Mouse (Mus musculus) ES-E14 (cell line): ENCODE results near the gene Fchsd2. TPM values are rescaled to one million over a fixed set of nuclear protein-coding genes. Genes with fewer than 3 reads are reported as not detected.

ENCODE experiments used
- DNase-seq: peaks from one replicate; pipeline ENCODE4 v3.0.0-alpha.2; 2013; ENCODE audit warnings: low read depth, low spot score
- H3K27ac ChIP-seq: 2 replicates; pipeline ENCODE4 v1.5.1; 2012; ENCODE audit warnings: low read depth, mild to moderate bottlenecking, low read length, moderate library complexity, mixed read lengths; ENCODE audit not compliant: poor library complexity, insufficient read depth, severe bottlenecking
- H3K36me3 ChIP-seq: 2 replicates; pipeline ENCODE4 v1.6.1; 2012; ENCODE audit warnings: mild to moderate bottlenecking, low read length, moderate library complexity, mixed read lengths; ENCODE audit not compliant: control insufficient read depth, poor library complexity, insufficient read depth, severe bottlenecking
- H3K4me1 ChIP-seq, 2 experiments: fragments of 150-350 bp in 1 of 2; sonication (generic) in 1 of 2; 2 replicates each; pipeline ENCODE4 v1.6.1; 2012; ENCODE audit warnings: low read length in 2 of 2, mild to moderate bottlenecking in 1 of 2, mixed read lengths in 1 of 2; ENCODE audit not compliant: control insufficient read depth in 2 of 2, insufficient read depth in 2 of 2, poor library complexity in 1 of 2
- H3K4me3 ChIP-seq, 2 experiments: fragments of 150-350 bp in 1 of 2; sonication (generic) in 1 of 2; 2 replicates each; pipeline ENCODE4 v1.5.1; 2012; ENCODE audit warnings: low read length in 2 of 2, low read depth in 1 of 2, mild to moderate bottlenecking in 1 of 2, mixed read lengths in 1 of 2; ENCODE audit not compliant: insufficient read depth in 1 of 2, poor library complexity in 1 of 2, severe bottlenecking in 1 of 2
- H3K9ac ChIP-seq: 2 replicates; pipeline ENCODE4 v1.6.1; 2012; ENCODE audit warnings: low read depth, mild to moderate bottlenecking, low read length, mixed read lengths; ENCODE audit not compliant: poor library complexity, insufficient read depth, severe bottlenecking
- H3K9me3 ChIP-seq: fragments of 150-350 bp; sonication (generic); 2 replicates; pipeline ENCODE4 v1.6.1; 2012; ENCODE audit warnings: low read depth, mild to moderate bottlenecking, low read length; ENCODE audit not compliant: control insufficient read depth, insufficient read depth
- CHD2 ChIP-seq: IDR thresholded peaks from 2 replicates; pipeline ENCODE4 v1.6.1; 2014; ENCODE audit warnings: mild to moderate bottlenecking, low read depth, low read length, inconsistent platforms
- HCFC1 ChIP-seq: IDR thresholded peaks from 2 replicates; pipeline ENCODE4 v1.6.1; 2012; ENCODE audit warnings: low read length, inconsistent platforms, borderline replicate concordance; ENCODE audit not compliant: insufficient read depth
- MAFK ChIP-seq: IDR thresholded peaks from 2 replicates; pipeline ENCODE4 v1.6.1; 2014; ENCODE audit warnings: mild to moderate bottlenecking, low read depth, low read length, inconsistent platforms; ENCODE audit not compliant: insufficient read depth
- ZC3H11A ChIP-seq: IDR thresholded peaks from 2 replicates; pipeline ENCODE4 v1.6.1; 2012; ENCODE audit warnings: low read depth, mild to moderate bottlenecking, inconsistent platforms, low read length, borderline replicate concordance
- ZNF384 ChIP-seq: IDR thresholded peaks from 2 replicates; pipeline ENCODE4 v1.6.1; 2012; ENCODE audit warnings: low read depth, low read length, inconsistent platforms
- in situ Hi-C, 2 experiments: fragments of 600-800 bp; cut with MboI; formaldehyde crosslinking; loops; one replicate each; pipeline ENCODE4 v1.15.1; 2025; ENCODE audit warnings: low sequenced_read_pairs in 2 of 2, inconsistent platforms in 1 of 2; ENCODE audit not compliant: unreplicated experiment in 2 of 2
- total RNA-seq: library from RNA; depleted of rRNA; stranded (reverse); fragments of 300-350 nt; gene quantifications from 2 replicates; pipeline ENCODE4 v1.2.3, GENCODE M21; 2012

The Fchsd2 gene
- total RNA-seq, 1 experiment = 11.1 TPM

- DNase-seq = no peak
- H3K27ac ChIP-seq = no peak overlapping the region
- no peaks in the 10 kb centered on the region; the same call in 1 of the 2 replicates for H3K36me3 ChIP-seq
- in situ Hi-C loops = no loop called here
- TF ChIP-seq CHD2 (no peak), HCFC1 (no peak), ZC3H11A (no peak), MAFK (no peak), ZNF384 (no peak)
- H3K4me3 ChIP-seq = peak overlapping the region; percentile 46 to 91
- no peak overlapping the region for H3K9ac ChIP-seq
- peaks cover 0 to 5% of the 10 kb centered on the region in 2 experiments; a peak in 1 of 4 replicates for H3K4me1 ChIP-seq
- no peaks in the 10 kb centered on the region for H3K9me3 ChIP-seq
These were observed 227.9 kb downstream of the Fchsd2 start for GRCm38 (mm10) chr7:101320399-101321217.

DNA sequence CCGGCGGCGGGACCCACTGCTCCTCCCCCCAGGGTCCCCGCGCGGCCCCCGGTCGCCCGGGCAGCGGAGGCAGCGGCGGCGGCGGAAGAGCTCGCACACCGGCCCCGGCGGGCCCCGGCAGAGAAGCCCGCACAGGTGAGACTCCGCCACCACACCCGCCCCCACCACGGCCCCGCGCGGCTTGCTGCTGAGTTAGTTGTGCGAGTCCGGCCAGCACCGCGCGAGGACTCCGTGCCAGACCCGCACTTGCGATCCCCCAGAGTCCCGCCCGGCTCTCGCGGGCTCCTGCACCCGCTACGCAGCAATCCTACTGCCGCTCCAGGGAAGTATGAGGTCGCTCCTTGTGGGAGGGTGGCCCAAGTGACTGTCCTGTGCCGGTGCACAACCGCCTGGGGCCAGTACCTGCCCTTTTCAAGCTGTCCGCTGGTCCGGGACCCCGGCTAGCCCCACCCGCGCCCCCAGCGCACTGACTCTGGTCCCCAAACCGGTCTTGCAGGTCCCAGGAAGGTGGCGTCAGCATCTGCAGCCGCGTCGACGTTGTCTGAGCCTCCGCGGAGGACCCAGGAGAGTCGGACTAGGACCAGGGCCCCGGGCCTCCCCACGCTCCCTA is 228.7 kb downstream of the Fchsd2 start:
- no peaks in the 10 kb centered on the region; the same call in 1 of the 2 replicates for H3K36me3 ChIP-seq
- TF ChIP-seq MAFK (no peak), CHD2 (peak; percentile 56; the same call in 1 of the 2 replicates)
- peak overlapping the region; percentile 74 for H3K9ac ChIP-seq
- no peak for DNase-seq
- H3K9me3 ChIP-seq = no peaks in the 10 kb centered on the region
- in situ Hi-C loops = no loop called here
- no peak overlapping the region for H3K27ac ChIP-seq
- peak overlapping the region; percentile 68 to 91 for H3K4me3 ChIP-seq
- H3K4me1 ChIP-seq = peaks cover 0 to 5% of the 10 kb centered on the region in 2 experiments; a peak in 1 of 4 replicates

- no peaks in the 10 kb centered on the region; the same call in 1 of the 2 replicates for H3K36me3 ChIP-seq
- H3K4me3 ChIP-seq = no peak overlapping the region
- TF ChIP-seq HCFC1 (no peak), ZC3H11A (no peak), ZNF384 (no peak), CHD2 (no peak), MAFK (no peak)
- peaks cover 0 to 5% of the 10 kb centered on the region in 2 experiments; a peak in 1 of 4 replicates for H3K4me1 ChIP-seq
- no peak for DNase-seq
- in situ Hi-C loops = no loop called here
- H3K9me3 ChIP-seq = no peaks in the 10 kb centered on the region
- no peak overlapping the region for H3K9ac ChIP-seq
- H3K27ac ChIP-seq = no peak overlapping the region
These were observed 230.5 kb downstream of the Fchsd2 start for GRCm38 (mm10) chr7:101323141-101323594.

DNA sequence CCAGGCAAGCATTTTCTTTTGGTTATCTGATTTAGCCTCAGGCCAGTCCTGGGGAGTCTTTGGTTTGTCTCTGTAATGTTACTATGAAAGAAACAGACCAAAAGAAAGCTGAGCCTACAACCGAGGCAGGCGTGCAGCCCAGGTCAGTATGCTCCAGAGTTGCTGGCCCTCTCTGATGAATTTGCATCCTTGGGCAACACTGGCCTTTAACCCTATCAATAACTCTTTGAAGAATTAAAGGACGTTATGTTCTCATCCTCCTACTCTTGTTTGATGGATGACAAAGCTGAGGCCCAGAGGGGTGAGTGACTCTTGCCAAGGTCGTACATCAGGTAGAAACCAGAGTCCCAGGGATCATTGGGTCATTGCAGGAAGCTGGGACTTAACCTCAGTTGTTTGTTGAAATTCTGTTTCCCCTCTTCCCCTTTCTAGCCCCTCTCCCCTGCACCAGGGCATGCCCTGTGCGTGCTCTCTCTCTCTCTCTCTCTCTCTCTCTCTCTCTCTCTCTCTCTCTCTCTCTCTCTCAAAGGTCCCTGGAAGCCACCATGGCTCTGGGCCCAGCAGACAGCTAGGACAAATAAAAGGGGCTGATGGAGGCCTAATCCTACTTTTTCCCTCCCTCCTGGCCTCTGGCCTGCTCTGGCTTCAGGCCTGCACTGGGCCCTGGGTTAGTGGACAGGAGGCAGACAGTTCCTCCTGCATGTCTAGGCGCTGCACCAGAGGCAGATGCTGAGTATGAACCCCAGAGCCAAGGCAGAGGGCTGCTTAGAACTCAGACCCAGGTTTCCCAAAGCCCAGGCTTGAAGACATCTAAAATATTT is 231.7 kb downstream of the Fchsd2 start:
- DNase-seq = no peak
- H3K9ac ChIP-seq = no peak overlapping the region
- no peaks in the 10 kb centered on the region for H3K9me3 ChIP-seq
- TF ChIP-seq ZC3H11A (no peak), MAFK (no peak), HCFC1 (no peak), ZNF384 (no peak), CHD2 (no peak)
- H3K4me1 ChIP-seq = peaks cover 0 to 5% of the 10 kb centered on the region in 2 experiments; a peak in 1 of 4 replicates
- H3K36me3 ChIP-seq = no peaks in the 10 kb centered on the region; the same call in 1 of the 2 replicates
- H3K4me3 ChIP-seq = no peak overlapping the region
- in situ Hi-C loops = no loop called here
- no peak overlapping the region for H3K27ac ChIP-seq
